Mouse (Mus musculus): ENCODE data around the gene Cox6b2.

Cox6b2 gene

DNA sequence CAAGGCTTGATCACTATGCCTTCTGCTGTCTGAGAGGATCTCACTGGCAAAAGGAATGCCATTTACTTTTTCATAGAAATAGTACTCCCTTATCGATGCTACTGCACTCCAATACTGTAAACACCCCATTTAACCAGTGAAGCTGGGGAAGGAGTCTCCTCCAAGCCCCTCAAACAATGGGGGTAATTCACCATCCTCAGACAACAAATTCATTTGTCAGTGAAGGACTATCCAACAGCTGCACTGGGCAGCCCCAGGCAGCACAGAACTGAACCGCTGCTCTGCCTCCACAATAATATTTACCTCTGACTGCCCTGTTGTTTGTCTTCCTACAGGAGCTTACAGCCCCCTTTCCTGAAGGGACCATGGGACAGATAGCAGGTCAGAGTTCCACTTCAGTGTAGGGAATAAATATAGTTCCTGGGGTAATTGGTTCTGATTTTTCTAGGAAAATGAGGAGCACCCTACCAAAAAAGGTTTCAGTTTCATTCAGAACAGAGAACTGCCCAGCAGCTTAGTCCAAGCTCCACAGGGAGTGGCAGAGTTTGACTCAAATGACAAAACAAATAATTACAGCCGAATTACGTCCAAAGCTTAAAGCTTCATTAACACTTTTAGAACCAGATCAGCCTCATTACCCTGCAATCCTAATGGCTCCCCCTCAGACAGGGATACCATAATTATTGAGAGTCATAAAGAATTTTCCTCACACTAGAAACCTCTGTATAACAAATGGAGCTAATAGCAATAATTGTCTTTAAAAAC is 12.2 kb upstream of the Cox6b2 start:
- DNase-seq (ENCODE audit: low read depth, low spot score), result no peak

DNA sequence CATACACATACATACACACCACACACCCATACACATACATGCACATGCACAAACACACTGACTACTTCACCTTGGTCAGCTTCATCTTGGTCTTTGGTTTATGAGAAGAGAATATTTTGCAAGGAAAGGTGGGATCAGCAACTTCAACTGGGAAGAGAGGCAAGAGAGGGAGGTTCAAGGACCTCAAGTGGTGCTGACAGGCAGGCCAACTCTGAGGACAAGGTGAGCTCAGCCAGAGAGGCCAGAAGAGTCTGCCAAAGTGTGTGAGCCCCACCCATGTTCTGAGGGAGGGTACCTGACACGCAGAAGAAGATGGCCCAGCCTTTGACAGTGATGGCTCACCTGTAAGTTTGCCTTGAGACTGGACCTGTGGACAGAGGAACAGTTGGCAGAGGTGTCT is 6.8 kb upstream of the Cox6b2 start:
- no peak for DNase-seq (ENCODE audit: low read depth, low spot score)

DNA sequence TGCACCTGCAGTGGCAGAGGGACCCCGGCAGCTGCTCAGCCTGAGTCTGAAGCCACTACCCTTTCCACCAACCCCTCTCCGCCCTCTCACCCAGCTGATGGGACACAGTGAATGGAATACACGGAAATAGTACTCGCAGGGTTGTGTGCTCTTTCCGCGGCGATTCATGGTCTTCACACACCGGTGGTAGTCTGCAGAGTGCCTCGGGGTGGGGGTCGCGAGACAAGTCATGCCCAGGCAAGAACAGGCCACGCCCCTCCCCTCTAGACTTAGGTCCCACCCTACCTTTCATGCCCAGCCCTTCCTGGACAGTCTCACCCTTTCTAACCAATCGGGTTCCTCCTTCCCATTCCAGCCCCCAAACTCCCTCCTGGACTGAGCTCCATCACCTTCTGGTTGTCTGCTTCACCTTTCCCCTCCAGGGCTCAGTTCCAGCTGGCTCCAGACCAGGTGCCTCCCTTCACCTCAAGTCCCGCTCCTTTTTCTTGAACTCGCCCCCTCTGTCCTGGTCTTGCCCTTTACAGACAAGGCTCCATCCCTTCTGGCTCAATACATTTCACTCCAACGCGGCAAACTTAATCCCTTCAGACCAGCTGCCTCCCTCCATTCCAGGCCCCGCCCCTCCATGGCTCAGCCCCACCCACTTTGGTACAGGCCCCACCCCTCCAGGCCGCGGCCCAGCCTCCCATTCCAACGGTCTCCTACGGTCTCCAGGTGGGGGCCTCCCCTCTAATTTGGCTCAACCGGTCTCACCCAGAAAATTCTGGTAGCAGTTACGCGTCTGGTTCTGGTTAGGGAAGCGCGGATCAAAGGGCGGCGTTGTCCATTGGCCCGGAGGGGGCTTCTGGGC is 698 bp downstream of the Cox6b2 start:
- DNase-seq (ENCODE audit: low read depth, low spot score), result no peak

DNA sequence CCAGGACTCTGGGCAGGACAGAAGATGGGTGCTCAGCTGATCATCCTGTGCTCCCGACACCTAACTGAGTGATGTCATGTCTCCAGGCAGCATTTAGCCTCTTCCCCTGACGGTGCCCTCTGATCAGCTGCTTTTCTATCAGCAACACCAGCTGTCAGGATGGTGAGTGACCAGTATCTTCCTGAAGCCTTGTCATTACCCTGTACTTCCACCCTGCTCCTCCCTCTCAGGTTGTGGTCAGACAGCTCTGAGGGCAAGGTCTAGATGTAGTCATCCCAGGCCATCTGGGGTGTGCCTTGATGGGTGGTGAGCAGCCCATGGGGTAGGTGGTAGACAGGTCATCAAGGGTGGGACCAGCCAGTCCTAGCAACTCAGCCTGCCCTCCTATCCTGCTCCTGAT is 3.7 kb downstream of the Cox6b2 start:
- DNase-seq (ENCODE audit: low read depth, low spot score), result no peak

DNA sequence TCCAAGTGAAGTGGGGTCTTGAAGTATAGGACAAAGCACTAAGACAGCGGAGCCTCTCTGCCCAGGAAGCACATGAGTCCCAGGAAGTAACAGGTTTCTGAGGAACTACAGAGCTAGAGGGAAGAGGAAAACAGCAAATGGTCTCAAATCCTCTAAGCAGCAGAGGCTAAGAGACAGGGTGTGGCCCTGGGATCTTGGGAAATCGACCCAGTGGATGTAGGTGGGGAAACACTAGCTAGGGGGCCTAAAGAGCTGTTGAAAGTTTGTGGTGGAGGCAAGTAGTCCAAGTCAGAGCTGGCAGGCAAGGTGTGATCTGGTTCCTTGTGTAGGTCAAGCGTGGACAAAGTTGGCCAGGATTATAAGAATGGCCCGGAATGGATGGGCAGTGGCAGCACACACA is 4.6 kb downstream of the Cox6b2 start:
- DNase-seq (ENCODE audit: low read depth, low spot score), result no peak

DNA sequence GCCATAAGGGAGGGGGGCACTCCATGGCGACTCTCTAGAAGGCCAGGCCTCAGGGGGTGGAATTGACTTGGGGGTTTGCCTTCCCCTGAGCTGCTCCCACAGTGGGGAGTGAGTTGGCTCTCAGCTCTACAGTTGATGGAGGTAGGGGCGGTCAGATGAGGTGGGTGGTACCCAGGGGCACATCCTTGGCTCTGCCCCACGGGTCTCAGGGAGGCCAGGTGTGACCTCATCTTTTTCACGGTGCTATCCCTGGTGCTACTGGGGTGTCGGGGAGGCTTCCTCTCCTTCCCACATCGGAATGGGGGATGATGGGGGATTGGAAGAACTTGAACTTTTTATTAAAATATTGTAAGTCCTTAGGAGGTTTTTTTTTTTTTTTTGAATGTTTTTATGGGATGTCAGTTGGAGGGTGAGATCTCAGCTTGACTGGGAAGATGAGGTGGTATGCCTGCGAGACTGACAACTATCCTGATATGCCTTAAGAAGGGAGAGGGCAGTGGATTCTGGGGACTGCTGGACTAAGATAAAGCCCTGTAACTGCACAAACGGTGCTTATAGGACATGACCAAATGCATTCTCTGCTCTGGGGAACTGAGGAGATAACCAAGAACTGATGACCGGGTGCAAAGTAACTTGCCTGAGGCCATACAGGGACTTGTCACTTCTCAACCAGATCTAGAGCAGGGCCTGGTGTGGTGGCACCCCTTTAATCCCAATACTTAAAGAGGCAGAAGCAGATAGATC is 5.6 kb downstream of the Cox6b2 start:
- no peak for DNase-seq (ENCODE audit: low read depth, low spot score)

DNA sequence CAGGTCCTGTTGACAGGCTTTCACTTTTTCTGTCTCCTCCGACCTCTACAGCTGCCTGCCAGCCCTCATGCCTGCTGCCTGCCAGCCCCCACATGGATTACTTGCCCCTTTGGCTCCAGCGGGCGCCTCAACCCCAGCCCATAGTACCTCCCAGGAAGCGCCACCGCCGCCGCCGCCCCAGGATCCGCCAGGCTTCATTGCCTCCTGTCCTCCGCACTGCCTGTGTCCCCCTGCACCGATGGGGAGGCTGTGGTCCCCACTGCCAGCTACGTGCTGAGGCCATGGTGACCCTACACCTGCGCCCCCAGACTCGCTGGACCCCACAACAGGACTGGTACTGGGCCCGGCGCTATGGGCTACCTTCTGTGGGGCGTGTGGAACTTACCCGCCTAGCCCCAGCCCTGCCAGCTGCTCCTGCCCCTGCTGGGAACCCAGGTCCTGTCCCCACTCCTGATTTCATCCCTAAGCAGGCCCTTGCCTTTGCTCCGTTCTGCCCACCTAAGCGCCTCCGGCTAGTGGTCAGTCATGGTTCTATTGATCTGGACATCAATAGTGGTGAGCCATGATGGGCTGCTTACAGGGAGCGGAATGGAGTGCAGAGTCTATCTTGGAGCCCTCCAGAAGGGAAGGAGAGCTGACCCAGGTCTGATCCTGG is 6.4 kb downstream of the Cox6b2 start:
- no peak for DNase-seq (ENCODE audit: low read depth, low spot score)

DNA sequence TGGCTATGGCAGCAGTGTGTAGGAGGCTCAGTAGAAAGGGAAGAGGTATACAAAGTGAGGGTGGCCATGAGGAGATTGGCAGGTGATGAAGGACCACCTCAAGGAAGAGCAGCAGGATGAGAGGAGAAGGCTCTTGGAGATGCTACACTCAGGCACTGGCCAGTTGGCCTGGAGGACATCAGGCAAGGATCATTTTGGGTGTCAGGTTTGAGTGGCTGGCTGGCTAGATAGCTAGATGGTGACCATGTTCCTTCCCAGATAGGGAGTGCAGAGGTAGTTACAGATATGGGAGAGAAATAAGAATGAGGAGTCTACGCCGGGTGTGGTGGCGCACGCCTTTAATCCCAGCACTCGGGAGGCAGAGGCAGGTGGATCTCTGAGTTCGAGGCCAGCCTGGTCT is 8.0 kb downstream of the Cox6b2 start:
- no peak for DNase-seq (ENCODE audit: low read depth, low spot score)

DNA sequence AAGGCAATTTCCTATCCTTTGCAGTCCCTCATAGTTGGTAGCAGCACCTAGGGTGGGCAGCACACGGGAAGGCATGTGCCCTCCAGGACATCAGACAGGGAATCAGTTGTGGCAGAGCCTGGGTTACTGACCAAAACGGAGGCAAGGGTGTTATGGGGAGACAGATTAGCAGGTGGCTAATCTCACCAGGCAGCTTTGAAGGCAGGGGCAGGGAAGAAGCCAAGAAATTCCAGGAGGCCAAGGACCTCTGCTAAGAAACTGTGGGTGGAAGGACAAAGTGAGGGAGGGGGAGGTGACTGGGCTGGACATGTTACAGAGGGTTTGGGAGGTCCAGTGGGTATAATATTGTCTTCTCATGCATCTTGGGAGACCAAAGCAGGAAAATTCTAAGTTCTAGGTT is 9.5 kb downstream of the Cox6b2 start:
- no peak for DNase-seq (ENCODE audit: low read depth, low spot score)

DNA sequence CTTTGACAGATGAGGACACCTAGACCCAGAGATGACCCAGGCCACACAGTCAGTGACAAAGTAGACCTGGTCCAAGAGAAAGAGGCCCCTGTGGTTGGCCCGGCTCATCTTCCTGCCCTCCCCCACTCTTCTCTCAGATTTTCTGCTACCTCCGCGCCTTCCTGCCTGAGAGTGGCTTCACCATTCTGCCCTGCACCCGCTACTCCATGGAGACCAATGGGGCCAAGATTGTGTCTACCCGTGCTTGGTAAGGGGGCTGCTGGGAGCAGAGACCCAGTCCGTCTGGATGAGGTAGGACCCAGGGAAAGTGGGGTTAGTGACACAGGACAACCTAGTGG is 10.4 kb downstream of the Cox6b2 start:
- DNase-seq (ENCODE audit: low read depth, low spot score), result no peak

DNA sequence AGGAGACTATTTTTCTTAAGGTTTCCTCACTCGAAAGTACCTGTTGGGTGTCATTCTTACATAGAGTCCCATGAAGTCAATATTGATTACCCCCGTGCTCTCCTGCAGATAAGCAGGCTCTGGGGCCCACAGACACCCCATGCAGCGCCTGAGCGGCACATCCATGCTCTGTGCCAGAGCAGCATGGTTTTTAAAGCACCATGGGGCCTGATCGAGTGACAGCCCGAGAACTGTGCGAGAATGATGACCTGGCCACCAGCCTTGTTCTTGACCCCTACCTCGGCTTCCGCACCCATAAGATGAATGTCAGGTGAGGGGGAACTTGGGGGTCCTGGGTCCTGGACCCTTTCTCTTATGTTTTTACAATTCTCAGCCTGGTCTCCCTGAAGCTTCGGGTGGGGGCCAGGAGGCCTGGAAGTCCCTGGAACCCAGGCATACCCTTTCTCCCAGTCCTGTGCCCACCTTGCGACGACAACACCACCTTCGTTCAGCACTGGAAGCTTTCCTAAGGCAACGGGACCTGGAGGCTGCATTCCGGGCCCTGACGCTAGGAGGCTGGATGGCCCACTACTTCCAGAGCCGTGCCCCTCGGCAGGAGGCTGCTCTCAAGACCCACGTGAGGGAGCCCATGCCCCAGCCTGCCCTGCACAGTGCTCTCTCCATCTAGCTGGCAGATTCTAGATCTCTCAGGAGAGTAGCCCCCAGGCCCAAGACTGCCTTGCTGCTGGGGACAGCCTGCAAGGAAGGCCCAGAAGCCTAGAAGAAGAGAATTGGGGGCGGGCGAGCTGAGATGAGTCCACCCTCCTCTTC is 11.0 kb downstream of the Cox6b2 start:
- DNase-seq (ENCODE audit: low read depth, low spot score), result no peak

DNA sequence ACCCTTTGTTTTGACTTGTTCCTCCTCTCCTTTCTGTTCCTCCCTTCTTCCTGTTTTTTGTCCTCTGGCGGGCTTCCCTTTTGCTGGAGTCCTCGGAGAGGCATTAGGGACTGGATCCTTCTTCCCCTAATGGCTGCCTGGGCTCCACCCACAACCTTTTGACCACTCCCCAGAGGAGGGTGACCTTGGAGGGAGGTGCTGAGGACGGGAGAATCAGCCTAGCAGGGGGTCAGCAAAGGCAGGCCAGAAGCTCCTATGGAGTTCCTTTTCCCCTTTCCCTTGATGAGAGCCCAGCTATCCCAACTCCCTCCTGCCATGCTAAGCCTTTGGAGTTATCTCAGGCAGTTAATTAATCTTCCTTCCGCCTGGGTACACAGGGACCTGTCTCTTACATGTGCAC is 11.7 kb downstream of the Cox6b2 start:
- no peak for DNase-seq (ENCODE audit: low read depth, low spot score)

DNA sequence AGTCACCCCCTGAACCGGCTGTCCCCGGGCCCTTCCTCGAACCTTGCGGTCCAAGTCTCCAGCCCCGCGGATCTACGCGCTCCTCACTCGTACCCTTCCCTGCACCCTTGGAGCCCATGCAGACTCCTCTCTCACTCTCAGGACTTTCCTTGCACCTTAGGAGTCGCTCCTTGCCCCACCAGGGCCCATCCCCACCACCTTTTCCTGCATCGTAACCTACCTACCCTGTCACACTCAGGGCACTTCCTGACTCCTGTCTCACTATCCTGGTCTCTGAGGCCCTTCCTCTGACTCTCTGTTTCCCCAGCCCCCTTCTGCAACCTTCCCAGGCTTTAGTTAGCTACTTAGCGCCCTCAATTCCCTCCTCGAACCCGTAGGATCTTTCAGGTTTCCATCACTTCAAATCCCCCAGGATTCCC is 12.6 kb downstream of the Cox6b2 start:
- no peak for DNase-seq (ENCODE audit: low read depth, low spot score)

DNA sequence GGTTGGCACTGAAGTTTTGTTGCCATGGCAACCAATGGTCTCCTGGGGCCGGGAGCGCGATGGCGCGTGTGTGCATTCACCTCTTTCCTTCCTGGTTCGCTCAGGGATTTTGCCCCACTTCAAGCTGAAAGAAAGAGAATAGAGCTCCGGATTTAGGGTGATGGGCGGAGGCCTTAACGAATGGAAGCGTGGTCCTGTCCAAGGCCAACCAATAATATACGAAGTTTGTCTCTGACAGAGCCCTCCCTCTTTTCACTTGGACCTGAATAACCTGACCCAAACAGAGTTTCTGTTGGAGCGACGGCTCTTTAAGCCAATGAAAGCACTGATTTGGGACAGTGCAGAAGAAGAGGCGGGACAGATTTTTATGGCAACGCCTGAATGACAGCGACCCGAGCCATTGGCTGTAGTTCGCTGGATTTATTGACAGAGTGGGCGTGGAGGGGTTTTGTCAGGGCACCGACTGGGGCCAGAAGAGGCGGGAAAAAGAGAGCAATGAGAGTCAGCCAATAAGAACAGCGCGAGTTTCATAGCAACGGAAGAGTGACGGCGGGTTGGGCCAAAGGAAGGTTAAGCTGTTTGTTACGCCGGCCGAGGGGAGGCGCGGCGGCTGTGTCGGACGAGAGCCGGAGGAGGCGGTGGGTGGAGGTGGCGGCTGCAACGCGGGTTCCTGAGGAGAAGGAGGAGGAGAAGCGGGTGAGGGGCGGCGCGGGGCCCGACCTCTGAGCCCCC is 13.2 kb downstream of the Cox6b2 start, which contains the start of gene Kmt5c:
Gene Kmt5c, plus strand, starts transcription at position 572 of the 732 bp plus-strand sequence.
- DNase-seq (ENCODE audit: low read depth, low spot score), result peak; percentile 100

DNA sequence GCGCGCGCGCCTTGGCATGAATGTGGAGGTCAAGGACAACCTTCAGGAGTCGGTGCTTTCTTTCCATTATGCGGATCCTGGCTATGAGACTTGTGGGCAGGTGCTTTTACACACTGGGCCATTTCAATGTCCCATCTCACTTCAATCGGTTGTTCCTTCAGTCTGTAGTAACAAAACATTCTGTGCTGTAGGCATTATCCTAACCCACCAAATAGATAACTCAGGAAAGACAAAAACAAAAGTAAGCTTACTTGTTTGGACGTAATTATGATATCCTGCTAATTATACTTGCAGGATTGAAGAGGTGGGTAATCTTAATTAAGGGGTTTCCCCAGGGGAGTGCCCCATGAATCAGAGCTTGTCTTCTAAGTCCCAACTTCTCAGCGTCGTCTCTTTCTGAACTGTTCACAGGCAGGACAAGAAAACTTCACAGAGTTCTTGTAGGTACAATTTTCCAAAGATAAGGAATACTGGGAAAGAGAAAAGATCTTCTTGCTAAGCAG is 13.8 kb downstream of the Cox6b2 start:
- DNase-seq (ENCODE audit: low read depth, low spot score), result no peak

DNA sequence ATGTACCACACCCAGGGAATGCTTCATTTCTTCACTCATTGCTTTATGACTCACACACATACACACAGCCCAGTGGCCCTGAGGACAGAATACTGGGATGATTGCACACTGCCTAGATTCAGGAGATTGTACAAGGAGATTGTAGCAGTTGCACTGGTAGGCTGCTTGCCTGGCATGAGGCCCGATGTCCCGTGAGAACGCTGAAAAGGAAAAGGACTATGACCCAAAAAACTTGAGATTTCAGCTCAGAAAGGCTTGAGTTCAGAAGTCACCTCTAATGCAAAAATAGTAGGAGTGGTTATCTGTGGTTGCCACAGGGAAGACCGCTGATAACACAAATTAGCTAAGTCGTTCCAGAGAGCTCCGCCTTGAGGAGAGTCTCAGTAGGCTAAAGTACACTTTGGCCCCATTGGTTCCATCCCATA is 19.9 kb downstream of the Cox6b2 start:
- DNase-seq (ENCODE audit: low read depth, low spot score), result no peak

DNA sequence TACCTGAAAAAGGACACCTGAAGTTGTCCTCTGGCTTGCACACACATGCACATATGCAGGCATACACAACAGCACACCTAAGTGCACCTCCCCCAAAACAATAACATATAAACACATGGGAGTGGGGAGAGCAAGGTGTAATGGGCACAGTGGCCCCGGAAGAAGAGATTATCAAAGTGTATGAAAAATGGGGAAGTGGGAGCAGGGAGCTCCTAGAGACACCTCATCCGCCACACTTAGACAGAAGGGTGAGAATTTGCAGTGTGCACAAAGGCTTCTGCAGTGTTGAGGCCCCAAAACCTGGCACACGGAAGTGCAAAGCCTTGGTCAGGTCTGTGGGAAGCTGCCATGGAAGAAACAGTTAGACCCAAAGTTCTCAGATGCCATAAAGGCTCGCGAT is 21.8 kb downstream of the Cox6b2 start:
- no peak for DNase-seq (ENCODE audit: low read depth, low spot score)

DNA sequence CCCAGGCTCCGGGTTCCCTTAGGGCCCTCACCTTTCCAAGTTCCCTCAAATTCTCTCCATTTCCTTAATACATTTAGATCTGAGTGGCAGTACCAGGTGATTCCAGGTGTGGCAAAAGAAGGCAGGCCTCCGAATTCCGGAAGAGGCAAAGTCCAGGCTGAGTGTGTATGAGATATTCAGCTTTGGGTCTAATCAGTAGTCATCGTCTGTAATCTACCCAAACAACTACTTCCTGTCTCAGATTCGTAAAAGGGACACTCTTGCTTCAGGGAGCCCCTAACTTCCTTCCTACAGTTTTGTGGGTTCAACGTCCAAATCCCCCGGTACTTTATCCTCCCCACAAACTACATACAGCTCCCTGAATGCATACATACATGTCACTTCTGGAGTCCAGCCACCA is 27.7 kb downstream of the Cox6b2 start, which contains the start of gene Tmem150b:
Gene Tmem150b, minus strand, starts transcription at position 81 of the 400 bp plus-strand sequence.
- no peak for DNase-seq (ENCODE audit: low read depth, low spot score)

DNA sequence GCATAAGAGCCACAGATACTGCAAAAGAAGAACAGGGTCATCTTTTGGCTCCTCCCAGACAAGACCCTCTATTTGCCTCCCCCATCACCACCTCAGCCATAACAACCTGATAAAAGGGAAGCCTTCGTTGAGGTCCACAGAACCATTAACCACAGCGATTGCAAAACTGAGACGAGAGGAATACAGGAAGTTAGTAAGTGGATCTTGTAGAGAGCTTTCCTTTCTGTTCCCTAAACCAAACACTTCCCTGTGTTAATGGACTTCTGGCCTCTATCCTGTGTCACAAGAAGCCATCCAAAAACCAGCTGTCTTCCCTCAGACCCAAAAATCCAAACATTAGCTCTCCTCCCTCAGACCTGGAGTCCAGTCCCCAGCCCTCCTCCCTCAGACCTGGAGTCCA is 28.5 kb downstream of the Cox6b2 start:
- no peak for DNase-seq (ENCODE audit: low read depth, low spot score)

DNA sequence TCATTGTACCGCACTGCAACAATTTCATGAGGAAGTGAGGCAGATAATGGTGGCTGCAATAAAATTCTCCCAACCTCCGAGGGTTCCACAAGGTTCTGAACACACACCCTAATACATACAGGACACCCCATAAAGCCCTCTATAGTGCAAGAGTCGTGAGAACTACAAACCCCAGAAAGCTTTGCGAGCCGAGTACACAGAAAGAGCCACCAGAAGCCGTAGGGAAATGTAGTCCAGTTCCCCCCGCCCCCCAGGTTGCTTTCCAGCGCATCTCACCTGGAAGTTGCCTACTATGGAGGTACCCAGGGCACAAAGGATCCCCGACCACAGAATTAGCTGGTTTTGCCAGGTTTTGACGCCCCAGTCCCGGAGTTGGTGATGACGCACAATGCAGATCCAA is 29.4 kb downstream of the Cox6b2 start:
- no peak for DNase-seq (ENCODE audit: low read depth, low spot score)

Data from retina, adult 2 months (tissue).